Mouse (Mus musculus) left cerebral cortex, adult 9 months (tissue): ENCODE data around the gene Mfsd2b.
"Not testable (repeated sequence)": the region's sequence is repeated elsewhere in the genome, so short reads cannot be mapped to it uniquely, and the experiment has no call there.

Experiments used
- DNase-seq, 2 experiments: peaks; one replicate each; pipeline ENCODE4 v3.0.0; 2022; ENCODE audit warnings: low spot score in 2 of 2

Mfsd2b gene

GRCm38 (mm10) chr12:4874161-4874927, at the start of gene Mfsd2b:
Gene Mfsd2b, minus strand, starts transcription at chr12:4874359.
- DNase-seq, result peak in 1 of 2 experiments; percentile 22

- peak; percentile 13 to 50 for DNase-seq
Measured at GRCm38 (mm10) chr12:4917805-4918591, 43.8 kb upstream of the Mfsd2b start.

GRCm38 (mm10) chr12:4916994-4917804, 43.0 kb upstream of the Mfsd2b start, which contains the start of gene Atad2b:
Gene Atad2b, plus strand, starts transcription at chr12:4917353.
- peak; percentile 91 to 97 for DNase-seq

- DNase-seq, result no peak
Measured at GRCm38 (mm10) chr12:4914944-4915343, 40.8 kb upstream of the Mfsd2b start.

GRCm38 (mm10) chr12:4914441-4914840, 40.3 kb upstream of the Mfsd2b start:
- no peak for DNase-seq

- DNase-seq, result no peak
Measured at GRCm38 (mm10) chr12:4911716-4912115, 37.6 kb upstream of the Mfsd2b start.

- not testable (repeated sequence) for DNase-seq
Measured at GRCm38 (mm10) chr12:4910496-4910895, 36.3 kb upstream of the Mfsd2b start.

- DNase-seq, result no peak
Measured at GRCm38 (mm10) chr12:4908391-4908790, 34.2 kb upstream of the Mfsd2b start.

- DNase-seq, result peak; percentile 77 to 92
Measured at GRCm38 (mm10) chr12:4906951-4907906, 33.1 kb upstream of the Mfsd2b start, which contains the start of gene Ubxn2a. Gene Ubxn2a, minus strand, starts transcription at chr12:4907705.

GRCm38 (mm10) chr12:4906476-4906875, 32.3 kb upstream of the Mfsd2b start:
- no peak for DNase-seq

- no peak for DNase-seq
Measured at GRCm38 (mm10) chr12:4905946-4906345, 31.8 kb upstream of the Mfsd2b start.

GRCm38 (mm10) chr12:4898024-4898423, 23.9 kb upstream of the Mfsd2b start:
- DNase-seq, result no peak

GRCm38 (mm10) chr12:4889891-4890290, 15.7 kb upstream of the Mfsd2b start:
- DNase-seq, result no peak

GRCm38 (mm10) chr12:4889251-4889650, 15.1 kb upstream of the Mfsd2b start:
- no peak for DNase-seq

- no peak for DNase-seq
Measured at GRCm38 (mm10) chr12:4888739-4889138, 14.6 kb upstream of the Mfsd2b start.

GRCm38 (mm10) chr12:4886581-4886980, 12.4 kb upstream of the Mfsd2b start:
- DNase-seq, result not testable (repeated sequence)

GRCm38 (mm10) chr12:4885062-4885461, 10.9 kb upstream of the Mfsd2b start:
- DNase-seq, result no peak

- no peak for DNase-seq
Measured at GRCm38 (mm10) chr12:4882086-4882485, 7.9 kb upstream of the Mfsd2b start.

- DNase-seq, result no peak
Measured at GRCm38 (mm10) chr12:4879048-4879447, 4.9 kb upstream of the Mfsd2b start.

- DNase-seq, result no peak
Measured at GRCm38 (mm10) chr12:4878296-4878783, 4.2 kb upstream of the Mfsd2b start.

GRCm38 (mm10) chr12:4875623-4876022, 1.5 kb upstream of the Mfsd2b start:
- no peak for DNase-seq
